Mouse (Mus musculus) heart, embryonic 14.5 days (tissue): ENCODE results near the gene Olfr1395. TPM values are rescaled to one million over a fixed set of nuclear protein-coding genes. Genes with fewer than 3 reads are reported as not detected.

ENCODE experiments used
- ATAC-seq: fragments of 200-750 bp; cut with Nextera tagmentation; 2 replicates; pipeline ENCODE4 v1.8.0; 2017; ENCODE audit warnings: low read depth, moderate TSS enrichment; ENCODE audit not compliant: insufficient number of reproducible peaks, insufficient read depth, low FRiP score
- H3K27ac ChIP-seq, 2 experiments: fragments of 200-500 bp in 1 of 2; fragments of 300-500 bp in 1 of 2; sonication (generic) in 1 of 2; replicated peaks in 1 of 2; 2 replicates each; pipeline ENCODE4 v1.5.1; 2012 to 2014; ENCODE audit warnings: low read depth in 2 of 2, low read length in 2 of 2, control low read depth in 1 of 2, mild to moderate bottlenecking in 1 of 2, mixed read lengths in 1 of 2; ENCODE audit not compliant: control insufficient read depth in 1 of 2, insufficient read depth in 1 of 2
- H3K27me3 ChIP-seq: fragments of 300-500 bp; sonication (generic); 2 replicates; pipeline ENCODE4 v1.6.1; 2014; ENCODE audit warnings: mild to moderate bottlenecking, low read length, control low read depth; ENCODE audit not compliant: control insufficient read depth, insufficient read depth
- H3K36me3 ChIP-seq: fragments of 300-500 bp; sonication (generic); 2 replicates; pipeline ENCODE4 v1.6.1; 2014; ENCODE audit warnings: mild to moderate bottlenecking, control low read depth, low read length, mixed read lengths; ENCODE audit not compliant: control insufficient read depth, insufficient read depth
- H3K4me1 ChIP-seq, 2 experiments: fragments of 200-500 bp in 1 of 2; fragments of 300-500 bp in 1 of 2; sonication (generic) in 1 of 2; 2 replicates each; pipeline ENCODE4 v1.6.1; 2012 to 2014; ENCODE audit warnings: low read length in 2 of 2, control low read depth in 1 of 2, mixed read lengths in 1 of 2; ENCODE audit not compliant: control insufficient read depth in 2 of 2, insufficient read depth in 2 of 2
- H3K4me2 ChIP-seq: fragments of 300-500 bp; sonication (generic); 2 replicates; pipeline ENCODE4 v1.6.1; 2014; ENCODE audit warnings: mild to moderate bottlenecking, low read length
- H3K4me3 ChIP-seq, 2 experiments: fragments of 200-500 bp in 1 of 2; fragments of 300-500 bp in 1 of 2; sonication (generic) in 1 of 2; 2 replicates each; pipeline ENCODE4 v1.5.1; 2012 to 2014; ENCODE audit warnings: low read length in 2 of 2, mild to moderate bottlenecking in 2 of 2, control low read depth in 1 of 2, low read depth in 1 of 2, moderate library complexity in 1 of 2; ENCODE audit not compliant: control insufficient read depth in 1 of 2, insufficient read depth in 1 of 2
- H3K9ac ChIP-seq: fragments of 300-500 bp; sonication (generic); 2 replicates; pipeline ENCODE4 v1.6.1; 2014; ENCODE audit warnings: mild to moderate bottlenecking, low read length
- H3K9me3 ChIP-seq: fragments of 300-500 bp; sonication (generic); 2 replicates; pipeline ENCODE4 v1.6.1; 2016; ENCODE audit warnings: low read length, control low read depth; ENCODE audit not compliant: control insufficient read depth
- WGBS: fragments of 180-500 bp; shearing (Covaris S2); extraction: QIAGEN DNeasy Blood & Tissue Kit; methylation state at CpG from one replicate; pipeline ENCODE4 v1.1.7; 2014; 5-methylcytosine and 5-hydroxymethylcytosine counted together
- polyA plus RNA-seq: library from polyadenylated mRNA; unstranded; fragments of >200 nt; fragmentation: Nextera tagmentation; extraction: Ambion mirVana; gene quantifications from 2 replicates; pipeline ENCODE4 v1.2.1, GENCODE M21; 2014

Olfr1395 gene
- not detected in 2 replicates for polyA plus RNA-seq

GRCm38 (mm10) chr11:49141974-49142373 is at the start of gene Olfr1395:
Olfr1395 (plus strand) TSS chr11:49142274.
- Histone ChIP-seq H3K4me3 (no peak within 1 kb of the TSS), H3K4me2 (no peak within 1 kb of the TSS), H3K36me3 (no peaks in the 10 kb centered on the region), H3K4me1 (no peaks in the 10 kb centered on the region), H3K9me3 (peaks cover 3% of the 10 kb centered on the region; the same call in 1 of the 2 replicates), H3K9ac (no peak within 1 kb of the TSS), H3K27ac (no peak within 1 kb of the TSS), H3K27me3 (no peaks in the 10 kb centered on the region)
- no peak for ATAC-seq
- WGBS = 88% methylated on average over 6 of the region's 6 CpGs

- no peaks in the 10 kb centered on the region for H3K36me3 ChIP-seq
- peaks cover 0 to 4% of the 10 kb centered on the region in 2 experiments; a peak in 2 of 4 replicates for H3K4me1 ChIP-seq
- H3K27me3 ChIP-seq = no peaks in the 10 kb centered on the region
- H3K9me3 ChIP-seq = no peaks in the 10 kb centered on the region
- H3K9ac ChIP-seq = no peak overlapping the region
- no peak overlapping the region for H3K27ac ChIP-seq
- no peak overlapping the region for H3K4me3 ChIP-seq
- 60% methylated on average over 2 of the region's 2 CpGs for WGBS
- H3K4me2 ChIP-seq = no peak overlapping the region
- ATAC-seq = no peak
These were observed 49.3 kb upstream of the Olfr1395 start for GRCm38 (mm10) chr11:49092786-49093185.

DNA sequence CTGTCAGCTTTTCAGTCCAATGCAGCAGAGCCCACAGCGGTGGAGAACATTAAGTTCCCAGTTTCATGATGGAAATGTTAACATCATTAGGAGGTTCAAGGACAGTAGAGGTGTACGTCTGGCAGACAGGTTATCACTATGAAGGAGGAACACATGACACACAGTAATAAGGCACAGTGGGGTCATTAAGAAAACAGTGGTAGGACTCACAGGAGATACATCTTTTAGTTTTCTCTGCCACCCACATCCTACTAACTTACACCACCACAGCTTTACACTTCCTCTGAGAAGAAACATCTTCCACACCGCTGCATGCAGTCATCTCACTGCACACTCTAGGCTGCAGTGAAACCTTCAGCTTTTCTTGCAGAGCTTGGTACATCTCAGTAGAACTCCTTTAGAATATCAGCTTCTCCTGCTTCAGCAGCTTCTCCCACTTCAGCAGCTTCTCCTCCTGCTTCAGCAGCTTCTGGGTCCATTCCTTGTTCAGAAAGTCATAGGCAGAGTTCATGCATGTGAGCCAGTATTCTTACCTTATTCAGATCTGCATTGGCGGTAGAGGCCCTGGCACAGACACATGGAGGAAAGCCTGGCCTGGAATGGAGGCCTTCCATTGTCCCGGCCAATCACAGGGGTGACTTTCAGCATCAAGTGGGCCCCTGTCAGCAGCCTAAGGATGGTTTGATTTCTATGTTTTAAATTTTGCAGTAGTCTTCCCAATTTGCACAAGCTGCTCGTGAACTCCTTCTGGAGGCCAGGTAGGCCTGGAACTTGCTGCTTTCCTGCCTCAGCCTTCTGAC is 48.0 kb upstream of the Olfr1395 start:
- H3K4me1 ChIP-seq = no peaks in the 10 kb centered on the region
- no peak overlapping the region for H3K9ac ChIP-seq
- no peaks in the 10 kb centered on the region for H3K36me3 ChIP-seq
- no peak for ATAC-seq
- H3K9me3 ChIP-seq = no peaks in the 10 kb centered on the region
- 77% methylated on average over 6 of the region's 6 CpGs for WGBS
- no peak overlapping the region for H3K4me2 ChIP-seq
- H3K27ac ChIP-seq = no peak overlapping the region
- H3K4me3 ChIP-seq = no peak overlapping the region
- H3K27me3 ChIP-seq = no peaks in the 10 kb centered on the region

DNA sequence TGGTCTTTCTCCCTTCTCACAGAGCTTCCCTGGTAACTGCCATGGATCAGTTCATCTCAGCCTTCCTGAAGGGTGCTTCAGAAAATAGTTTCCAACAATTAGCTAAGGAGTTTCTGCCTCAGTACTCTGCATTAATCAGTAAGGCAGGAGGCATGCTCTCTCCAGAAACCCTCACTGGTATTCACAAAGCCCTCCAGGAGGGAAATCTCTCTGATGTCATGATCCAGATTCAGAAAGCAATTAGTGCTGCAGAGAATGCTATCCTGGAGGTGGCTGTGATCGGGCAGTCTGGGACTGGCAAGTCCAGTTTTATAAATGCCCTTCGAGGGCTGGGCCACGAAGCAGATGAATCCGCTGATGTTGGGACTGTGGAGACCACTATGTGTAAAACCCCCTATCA is 46.7 kb upstream of the Olfr1395 start:
- Histone ChIP-seq H3K9me3 (no peaks in the 10 kb centered on the region), H3K27ac (no peak overlapping the region), H3K36me3 (no peaks in the 10 kb centered on the region), H3K4me2 (no peak overlapping the region), H3K4me3 (no peak overlapping the region), H3K27me3 (no peaks in the 10 kb centered on the region), H3K9ac (no peak overlapping the region), H3K4me1 (no peaks in the 10 kb centered on the region)
- 88% methylated on average over 4 of the region's 4 CpGs for WGBS
- no peak for ATAC-seq

DNA sequence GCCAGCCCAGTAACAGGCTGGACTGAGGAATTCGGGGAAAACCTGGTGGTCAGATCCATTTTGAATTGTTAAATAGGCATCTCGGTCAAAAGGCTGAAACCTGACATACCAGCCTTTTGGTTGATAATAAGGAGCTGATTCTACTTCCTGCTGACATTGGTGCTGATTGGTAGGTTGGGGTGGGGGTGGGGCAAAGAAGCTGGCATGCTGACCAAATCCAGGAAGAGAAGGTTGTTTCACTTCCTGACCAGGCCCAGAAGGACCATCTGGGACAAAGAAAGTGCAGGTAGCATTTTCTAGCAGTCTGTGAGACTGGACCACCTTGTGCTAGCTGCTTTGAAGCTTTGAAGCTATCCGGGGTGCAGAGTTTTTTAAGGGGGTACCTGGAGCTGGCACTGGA is 41.7 kb upstream of the Olfr1395 start:
- Histone ChIP-seq H3K9ac (no peak overlapping the region), H3K36me3 (no peaks in the 10 kb centered on the region), H3K4me2 (no peak overlapping the region), H3K9me3 (no peaks in the 10 kb centered on the region), H3K27me3 (no peaks in the 10 kb centered on the region), H3K4me3 (no peak overlapping the region), H3K4me1 (no peaks in the 10 kb centered on the region; a peak in 1 of 4 replicates), H3K27ac (no peak overlapping the region)
- no peak for ATAC-seq
- 69% methylated on average over 3 of the region's 3 CpGs for WGBS

DNA sequence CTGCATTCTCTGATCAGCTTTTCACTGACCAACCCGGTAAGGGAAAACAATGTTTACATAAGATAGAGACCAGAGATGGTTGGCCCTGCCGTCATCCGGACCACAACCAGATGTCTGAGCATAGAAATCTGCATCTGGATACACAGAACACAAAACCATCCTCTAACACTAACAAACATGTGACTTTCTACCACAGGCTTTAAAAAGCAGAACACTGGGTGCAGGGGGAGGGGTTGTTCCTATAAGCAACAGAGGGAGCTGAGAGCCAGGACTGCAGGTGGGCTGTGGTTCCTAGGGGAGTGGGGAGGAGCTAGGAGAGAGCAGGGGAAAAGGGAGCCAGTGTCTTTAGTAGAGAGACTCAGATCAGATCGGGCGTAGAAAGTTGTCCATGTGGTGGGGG is 40.6 kb upstream of the Olfr1395 start:
- ATAC-seq = no peak
- Histone ChIP-seq H3K4me3 (no peak overlapping the region), H3K9ac (no peak overlapping the region), H3K27me3 (no peaks in the 10 kb centered on the region), H3K4me2 (no peak overlapping the region), H3K27ac (no peak overlapping the region), H3K36me3 (no peaks in the 10 kb centered on the region), H3K9me3 (no peaks in the 10 kb centered on the region), H3K4me1 (no peaks in the 10 kb centered on the region; a peak in 1 of 4 replicates)
- WGBS = 35% methylated on average over 5 of the region's 5 CpGs

DNA sequence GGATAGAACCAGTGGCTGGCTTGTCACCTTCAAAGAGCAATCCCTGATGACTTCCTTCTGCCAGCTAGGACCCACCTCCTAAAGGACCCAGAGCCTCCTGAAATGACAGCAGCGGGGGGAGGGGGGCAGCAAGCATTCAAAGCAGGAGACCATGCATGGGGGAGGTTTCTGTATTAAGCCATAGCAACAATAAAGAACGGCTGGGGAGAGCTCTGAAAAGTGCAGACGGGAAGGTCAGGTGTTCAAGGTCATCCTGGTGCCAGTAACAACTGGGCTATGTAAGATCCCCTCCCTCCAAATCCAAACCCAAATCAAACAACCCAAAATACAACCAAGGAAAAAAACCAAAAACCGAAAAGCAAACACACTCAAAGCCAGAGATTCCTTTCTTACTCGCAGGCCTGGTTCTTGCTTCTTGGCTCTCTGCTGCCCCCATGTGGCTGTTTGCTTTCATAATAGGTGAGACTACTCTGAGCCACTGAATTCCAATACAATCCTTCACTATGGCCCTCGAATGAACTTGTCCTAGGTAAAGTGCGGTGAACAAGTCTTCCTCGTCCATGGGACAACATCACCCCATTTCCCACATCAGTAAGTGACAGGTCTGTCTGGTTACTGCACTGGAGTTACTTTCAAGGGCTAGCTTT is 38.9 kb upstream of the Olfr1395 start:
- Histone ChIP-seq H3K27me3 (no peaks in the 10 kb centered on the region), H3K4me1 (no peaks in the 10 kb centered on the region; a peak in 1 of 4 replicates), H3K9me3 (no peaks in the 10 kb centered on the region), H3K27ac (no peak overlapping the region), H3K36me3 (no peaks in the 10 kb centered on the region), H3K4me3 (no peak overlapping the region), H3K9ac (no peak overlapping the region), H3K4me2 (peak overlapping the region; percentile 41)
- no peak for ATAC-seq
- WGBS = 8% methylated on average over 8 of the region's 8 CpGs
